Mouse (Mus musculus) MEL (cell line): ENCODE results near the gene Bcl7c.
"Not testable (repeated sequence)": the region's sequence is repeated elsewhere in the genome, so short reads cannot be mapped to it uniquely, and the experiment has no call there.

ENCODE experiments used
- CHD2 ChIP-seq: IDR thresholded peaks from 2 replicates; pipeline ENCODE4 v1.6.1; 2011; ENCODE audit warnings: low read length, improper control_type of control experiment
- CTCF ChIP-seq, 3 experiments: IDR thresholded peaks in 2 of 3; conservative IDR thresholded peaks in 1 of 3; 2 replicates each; pipeline ENCODE4 v1.5.1; 2011 to 2012; ENCODE audit warnings: low read length in 3 of 3, low read depth in 2 of 3, mild to moderate bottlenecking in 2 of 3, improper control_type of control experiment in 1 of 3, inconsistent platforms in 1 of 3, mixed read lengths in 1 of 3, moderate library complexity in 1 of 3; ENCODE audit not compliant: control insufficient read depth in 1 of 3, insufficient read depth in 1 of 3, poor library complexity in 1 of 3, severe bottlenecking in 1 of 3
- ELF1 ChIP-seq: IDR thresholded peaks from 2 replicates; pipeline ENCODE4 v1.6.1; 2014; ENCODE audit warnings: low read depth, mild to moderate bottlenecking, inconsistent platforms, low read length, improper control_type of control experiment, moderate library complexity
- MAFK ChIP-seq: IDR thresholded peaks from 2 replicates; pipeline ENCODE4 v1.6.1; 2011; ENCODE audit warnings: low read depth, mild to moderate bottlenecking, low read length, improper control_type of control experiment, borderline replicate concordance
- MAZ ChIP-seq: IDR thresholded peaks from 2 replicates; pipeline ENCODE4 v1.6.1; 2012; ENCODE audit warnings: low read depth, mild to moderate bottlenecking, inconsistent platforms, low read length, improper control_type of control experiment
- NELFE ChIP-seq: IDR thresholded peaks from 2 replicates; pipeline ENCODE4 v1.6.1; 2011; ENCODE audit warnings: low read depth, low read length, improper control_type of control experiment
- POLR2A ChIP-seq, 2 experiments: IDR thresholded peaks; 2 replicates each; pipeline ENCODE4 v1.6.1; 2011 to 2012; ENCODE audit warnings: low read length in 2 of 2, mild to moderate bottlenecking in 2 of 2, control low read depth in 1 of 2, improper control_type of control experiment in 1 of 2, low read depth in 1 of 2, moderate library complexity in 1 of 2; ENCODE audit not compliant: control insufficient read depth in 1 of 2, insufficient read depth in 1 of 2, poor library complexity in 1 of 2
- POLR2AphosphoS2 ChIP-seq: IDR thresholded peaks from 2 replicates; pipeline ENCODE4 v1.6.1; 2011; ENCODE audit warnings: low read length, improper control_type of control experiment
- POLR2AphosphoS5 ChIP-seq: IDR thresholded peaks from 2 replicates; pipeline ENCODE4 v1.6.1; 2012; ENCODE audit warnings: low read depth, borderline replicate concordance, mild to moderate bottlenecking, inconsistent platforms, low read length, moderate library complexity, mixed read lengths
- USF1 ChIP-seq: IDR thresholded peaks from 2 replicates; pipeline ENCODE4 v1.6.1; 2014; ENCODE audit warnings: low read depth, mild to moderate bottlenecking, inconsistent platforms, low read length, improper control_type of control experiment, moderate library complexity

GRCm38 (mm10) chr7:127732066-127732465, 23.3 kb upstream of the Bcl7c start, which contains the start of gene Ctf2:
- not testable (repeated sequence) for TF ChIP-seq ELF1; MAZ; CTCF (IDR thresholded peaks at IDR 0.05 in 2 of 3, conservative IDR thresholded peaks at IDR 0.05 in 1 of 3; ENCODE audit: control insufficient read depth in 1 of 3, insufficient read depth in 1 of 3, low read depth in 2 of 3, low read length in 3 of 3, poor library complexity in 1 of 3, severe bottlenecking in 1 of 3); NELFE; POLR2AphosphoS2; MAFK; POLR2AphosphoS5; CHD2; POLR2A (IDR thresholded peaks at IDR 0.05; ENCODE audit: control insufficient read depth in 1 of 2, insufficient read depth in 1 of 2, low read depth in 1 of 2, low read length in 2 of 2, poor library complexity in 1 of 2); USF1
